Mouse (Mus musculus): Measurements from ENCODE around the gene Matk.

- TF ChIP-seq CTCF (conservative IDR thresholded peaks at IDR 0.05; ENCODE audit: low read length) (no peak), POU5F1 (IDR thresholded peaks at IDR 0.05; ENCODE audit: borderline replicate concordance, low read length) (no peak)
These were observed 45.1 kb downstream of the Matk start for GRCm38 (mm10) chr10:81297845-81298244.
